Mouse (Mus musculus): ENCODE measurements at regions not wholly inside any gene's neighbourhood (a gene's known extent, or its start where the extent isn't known, plus 50 kb on each side); places are given as distances from the start of the nearest gene placed in this dataset.
A peak's percentile ranks its signal among the peaks of the same experiment; 100 is the strongest.

DNA sequence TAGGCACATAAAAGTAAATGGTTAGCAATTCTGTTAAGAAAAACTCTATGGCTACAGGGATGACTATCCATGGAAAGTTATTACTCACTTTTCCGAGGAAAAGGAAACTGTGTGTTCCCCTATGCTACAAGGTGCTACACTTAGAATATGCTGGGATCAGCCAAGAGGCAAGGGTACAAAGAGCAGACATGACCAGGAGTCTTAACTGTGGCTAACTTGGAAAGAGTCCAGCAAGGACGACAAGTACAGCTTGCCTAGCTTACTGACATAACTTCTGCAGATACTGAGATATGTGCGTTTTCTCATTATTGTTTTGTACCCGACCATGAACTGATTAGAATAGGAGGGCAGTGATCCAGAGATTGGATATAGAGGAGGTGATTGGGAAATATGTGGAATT lies 296.4 kb downstream of the Gm16223 start:
- no peak for DNase-seq

GRCm38 (mm10) chr5:42387959-42388358 lies 320.2 kb downstream of the Gm16223 start:
- no peak for DNase-seq

DNA sequence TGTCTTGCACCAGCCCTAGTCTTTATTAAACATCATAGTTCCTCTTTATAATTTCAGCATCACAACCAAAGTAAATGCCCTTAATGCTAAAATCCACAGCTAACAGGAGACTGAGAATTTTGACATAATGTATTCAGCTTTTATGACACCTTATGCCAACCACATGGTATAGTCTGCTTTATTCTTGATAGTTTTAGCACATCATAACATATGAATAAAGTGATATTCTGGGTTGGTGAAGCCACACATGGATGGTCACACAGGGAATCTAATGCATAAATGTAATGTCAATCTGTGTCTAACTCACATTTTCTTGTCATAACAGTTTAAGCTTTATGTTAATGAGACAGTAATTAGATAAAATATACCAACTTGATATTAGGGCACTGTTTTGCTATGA lies 328.9 kb downstream of the Gm16223 start:
- DNase-seq = no peak

GRCm38 (mm10) chr5:42409981-42410380 lies 342.2 kb downstream of the Gm16223 start:
- DNase-seq = no peak

DNA sequence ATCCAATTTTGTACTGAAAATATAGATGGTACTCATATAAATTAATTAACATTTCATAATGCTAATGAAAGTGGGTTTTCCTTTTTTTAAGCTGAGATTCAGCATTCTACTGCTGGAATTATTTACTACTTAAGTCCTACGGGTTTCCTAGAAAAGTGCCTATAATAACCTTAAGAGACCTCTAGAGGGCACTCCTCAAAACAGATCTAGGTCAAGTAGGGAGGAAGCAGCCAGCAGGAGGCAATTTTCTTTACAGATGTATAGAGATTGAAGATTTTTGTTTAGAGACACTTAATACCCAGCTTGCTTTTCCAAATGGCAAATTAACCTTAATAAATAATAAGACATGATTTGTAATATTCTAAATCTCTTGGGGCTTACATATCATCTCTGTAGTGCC lies 344.5 kb downstream of the Gm16223 start:
- DNase-seq = peak; percentile 2

DNA sequence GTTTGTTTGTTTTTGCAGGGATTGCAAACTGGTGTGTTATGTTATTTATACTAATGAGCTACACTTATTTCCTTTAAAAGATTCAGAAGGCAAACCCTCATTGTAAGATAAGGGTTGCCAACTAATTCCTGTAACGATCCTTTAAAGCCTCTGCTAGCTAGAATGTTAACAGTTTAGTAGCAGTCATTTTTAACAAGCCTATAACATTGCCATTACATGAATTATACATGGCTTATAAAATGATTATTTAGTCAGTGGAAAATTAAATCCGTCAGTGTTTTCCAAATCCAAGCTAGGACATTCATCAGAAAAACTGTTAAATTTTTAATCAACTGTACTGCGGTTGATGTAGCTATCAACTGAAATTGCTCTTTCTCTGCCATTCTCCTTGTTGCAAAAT lies 358.1 kb downstream of the Gm16223 start:
- no peak for DNase-seq

GRCm38 (mm10) chr5:42433147-42433546 lies 365.4 kb downstream of the Gm16223 start:
- DNase-seq = no peak

DNA sequence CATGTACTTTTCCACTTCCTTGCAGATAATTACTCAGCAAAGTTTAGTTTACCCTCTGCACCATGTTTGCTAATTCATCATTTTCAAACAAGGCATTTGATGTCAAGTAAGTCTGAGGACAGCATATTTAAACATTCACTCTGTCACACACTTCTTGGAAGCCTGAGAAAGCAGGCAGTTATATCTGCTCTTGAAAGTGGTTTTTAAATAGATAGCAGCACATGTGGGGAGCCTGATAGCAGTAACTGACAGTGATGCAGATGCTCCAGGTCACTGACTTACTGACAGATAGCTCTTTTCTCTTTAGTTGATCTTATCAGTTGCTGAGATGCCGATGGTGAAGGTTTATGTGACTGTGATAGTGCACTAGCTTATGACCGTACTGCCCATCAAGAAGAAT lies 380.9 kb downstream of the Gm16223 start:
- no peak for DNase-seq

- DNase-seq = peak; percentile 73
Observed at GRCm38 (mm10) chr5:42449581-42449980, 381.8 kb downstream of the Gm16223 start.

DNA sequence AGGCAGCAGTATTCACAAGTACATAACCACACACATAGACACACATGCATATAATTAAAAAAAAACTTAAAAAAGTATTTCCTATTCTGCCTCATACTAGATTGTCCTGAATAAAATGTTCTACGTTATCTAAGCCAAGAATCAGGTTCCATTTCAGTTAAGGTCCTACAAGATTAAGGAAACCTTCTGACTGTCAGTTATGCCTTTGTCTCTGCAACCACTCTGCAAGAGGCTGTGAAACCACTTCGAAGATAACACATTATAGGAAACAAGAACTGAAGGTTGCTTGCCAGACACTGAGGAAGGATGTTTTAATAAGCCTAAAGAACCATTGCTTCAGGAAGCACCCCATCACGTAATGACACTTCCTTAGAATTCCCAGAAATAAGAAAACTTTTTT lies 385.9 kb downstream of the Gm16223 start:
- no peak for DNase-seq

- DNase-seq = no peak
Observed at GRCm38 (mm10) chr5:42461195-42461594, 393.4 kb downstream of the Gm16223 start.

- no peak for DNase-seq
Observed at GRCm38 (mm10) chr5:42464814-42465213, 397.1 kb downstream of the Gm16223 start.

- no peak for DNase-seq
Observed at GRCm38 (mm10) chr5:42473493-42473892, 405.7 kb downstream of the Gm16223 start.

GRCm38 (mm10) chr5:42502124-42502801 lies 434.5 kb downstream of the Gm16223 start:
- no peak for DNase-seq

DNA sequence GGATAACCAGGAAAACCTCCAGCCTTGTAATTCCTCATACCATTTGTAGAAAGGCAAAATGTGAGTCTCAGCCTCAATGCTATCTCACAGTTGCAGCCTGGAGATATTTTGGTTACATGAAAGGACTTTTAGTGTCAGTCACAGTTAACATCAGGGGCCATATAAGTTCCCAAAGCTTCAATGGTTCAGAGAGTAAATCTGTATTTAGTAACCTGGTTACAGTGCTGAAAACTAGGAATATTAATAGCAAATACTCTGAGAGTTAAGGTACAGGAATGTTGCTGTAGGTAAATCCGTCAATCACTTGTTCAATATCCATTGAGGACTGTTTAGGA lies 435.0 kb downstream of the Gm16223 start:
- DNase-seq = no peak

DNA sequence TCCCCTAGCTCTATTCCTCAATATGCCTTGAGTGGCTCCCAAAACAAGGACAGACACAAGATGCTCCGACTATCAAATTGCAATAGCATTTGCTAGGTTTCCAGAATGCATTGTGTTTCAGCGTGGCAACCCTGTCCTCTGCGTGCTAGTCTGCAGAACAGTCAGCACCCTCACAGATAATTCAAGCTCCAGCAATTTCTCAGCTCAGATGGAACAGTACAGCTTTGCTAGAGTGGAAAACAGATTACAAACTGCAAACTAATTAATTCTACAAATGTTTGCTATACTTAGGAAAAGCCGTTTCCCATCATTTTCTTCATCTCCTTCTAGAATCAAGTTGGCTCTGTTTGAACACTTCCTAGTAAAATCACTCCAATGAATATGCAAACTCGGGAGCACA lies 441.4 kb downstream of the Gm16223 start:
- DNase-seq = no peak

- DNase-seq = no peak
Observed at GRCm38 (mm10) chr5:42523116-42524113, 455.7 kb downstream of the Gm16223 start.

- no peak for DNase-seq
Observed at GRCm38 (mm10) chr5:42525431-42525830, 457.7 kb downstream of the Gm16223 start.

DNA sequence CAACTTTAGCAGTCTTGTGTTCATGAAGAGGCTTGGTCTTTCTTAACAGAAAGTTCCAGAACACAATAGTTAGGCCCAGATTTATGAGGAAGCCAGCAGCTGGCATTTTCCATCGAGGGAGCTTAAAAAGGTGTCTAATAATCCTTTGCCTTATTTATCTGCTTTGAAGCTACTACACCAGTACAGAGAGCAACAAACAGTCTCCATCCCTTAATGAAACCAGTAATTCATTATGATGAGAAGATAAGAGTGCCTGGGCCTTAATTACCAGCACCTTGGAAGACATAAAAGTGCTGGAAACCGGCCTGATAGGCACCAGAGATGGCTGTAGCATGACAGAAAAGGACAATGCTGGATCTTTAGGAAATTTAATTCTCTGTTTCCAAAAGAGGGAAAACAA lies 492.8 kb downstream of the Gm16223 start:
- DNase-seq = no peak

GRCm38 (mm10) chr5:42563406-42563805 lies 495.6 kb downstream of the Gm16223 start:
- no peak for DNase-seq

DNA sequence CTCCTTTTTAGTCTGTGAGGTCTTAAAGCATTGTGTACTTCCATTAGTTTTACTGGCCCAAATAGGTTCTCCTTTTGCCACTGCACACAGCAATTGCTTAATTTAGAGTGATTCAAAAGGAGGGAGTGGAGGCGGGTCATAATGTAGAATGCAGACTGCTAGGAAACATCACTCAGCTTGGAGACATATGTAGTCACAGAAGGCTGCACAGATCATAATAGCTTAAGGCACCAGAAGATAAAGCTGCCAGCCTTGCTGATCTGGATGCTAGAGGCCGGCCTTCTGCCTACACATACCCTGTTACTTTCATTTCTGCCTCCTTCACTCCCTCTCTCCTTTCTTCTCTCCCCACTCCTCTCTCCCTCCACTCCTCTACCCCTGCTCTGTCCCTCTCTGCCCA lies 508.2 kb downstream of the Gm16223 start:
- no peak for DNase-seq

DNA sequence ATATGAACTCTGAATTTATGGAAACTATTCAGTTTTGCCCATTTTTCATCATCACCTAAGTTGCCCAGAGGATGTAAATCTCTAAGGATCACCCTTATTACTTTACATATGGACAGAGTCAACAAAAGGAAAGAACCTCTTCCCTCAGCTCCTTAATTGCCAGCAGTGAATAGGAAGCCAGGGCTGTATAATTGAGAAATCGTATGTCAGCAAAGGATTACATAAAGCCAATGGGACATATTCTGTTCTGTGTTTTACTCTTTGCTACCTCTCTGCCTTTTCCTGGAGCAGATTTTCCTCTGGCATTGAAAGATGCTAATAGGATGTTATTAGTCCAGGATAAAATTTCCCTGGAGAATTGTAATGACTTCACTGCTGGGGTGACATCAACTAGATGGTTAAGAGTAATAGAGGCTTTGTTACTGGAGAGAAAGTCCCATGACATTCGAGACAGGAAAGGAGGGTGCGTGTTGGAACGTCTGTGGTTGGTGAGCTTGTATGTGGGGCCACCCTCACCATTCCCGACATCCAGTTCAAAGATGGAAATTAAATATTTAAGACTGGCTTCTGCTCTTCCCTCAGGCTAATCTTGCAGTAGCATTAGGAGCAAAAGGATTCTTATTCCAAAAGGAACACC lies 510.6 kb downstream of the Gm16223 start:
- DNase-seq = no peak

- no peak for DNase-seq
Observed at GRCm38 (mm10) chr5:42620698-42621097, 552.9 kb downstream of the Gm16223 start.

All from adrenal gland, adult 2 months (tissue).